Mouse (Mus musculus): ENCODE measurements around the gene Cblc. TPM values are rescaled to one million over a fixed set of nuclear protein-coding genes. Genes with fewer than 3 reads are reported as not detected.

The Cblc gene
- polyA plus RNA-seq, 1 experiment from 2014 or later, result 0.57 TPM

DNA sequence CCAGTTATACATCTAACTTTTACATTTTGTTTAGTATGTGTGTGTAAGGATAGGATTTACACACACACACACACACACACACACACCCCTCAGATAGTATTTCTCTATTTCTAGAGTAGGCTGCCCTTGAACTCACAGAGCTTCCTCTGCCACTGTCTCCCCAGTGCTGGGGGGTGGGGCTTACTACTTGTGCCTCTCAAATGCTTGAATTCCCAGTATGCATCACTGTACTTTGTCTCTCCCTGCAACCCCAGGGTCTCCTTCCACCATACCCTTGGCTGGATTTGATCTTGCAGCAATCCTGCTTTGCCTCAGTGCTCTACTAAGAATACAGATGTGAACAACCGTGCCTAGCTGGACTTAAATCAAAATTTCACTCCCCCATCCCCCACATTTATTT lies 42.5 kb downstream of the Cblc start:
- Histone ChIP-seq H3K27me3 (replicated peaks) (no peaks in the 10 kb centered on the region), H3K4me3 (no peak overlapping the region), H3K36me3 (replicated peaks) (no peaks in the 10 kb centered on the region), H3K9ac (no peak overlapping the region), H3K4me2 (no peak overlapping the region), H3K4me1 (peaks cover 6% of the 10 kb centered on the region; the same call in 1 of the 2 replicates), H3K27ac (no peak overlapping the region), H3K9me3 (no peaks in the 10 kb centered on the region)
- no peak for ATAC-seq (replicated peaks)
- 79% methylated on average over 1 of the region's 1 CpGs for WGBS

DNA sequence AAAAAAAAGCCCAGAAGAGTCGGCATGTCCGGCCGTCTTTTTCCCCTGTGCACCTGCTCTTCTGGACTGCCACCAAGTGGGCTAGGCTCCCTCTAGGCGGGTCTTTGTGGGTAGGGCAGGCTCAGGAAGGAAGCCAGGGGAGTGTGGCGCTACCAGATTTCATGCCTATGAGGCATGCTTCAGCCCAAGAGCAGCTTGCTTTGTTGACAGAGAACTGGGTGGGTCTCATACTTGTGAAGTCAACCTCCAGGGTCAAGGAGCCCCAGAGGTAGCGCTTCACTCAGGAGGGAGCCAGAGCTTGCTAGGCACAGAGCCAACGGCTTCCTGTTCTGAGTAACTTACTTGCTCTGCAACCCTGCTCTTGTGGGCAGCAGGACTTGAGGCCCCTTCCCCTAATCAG lies 43.0 kb downstream of the Cblc start:
- WGBS, result 71% methylated on average over 7 of the region's 7 CpGs
- Histone ChIP-seq H3K27me3 (replicated peaks) (no peaks in the 10 kb centered on the region), H3K9me3 (no peaks in the 10 kb centered on the region), H3K4me2 (no peak overlapping the region), H3K9ac (no peak overlapping the region), H3K27ac (no peak overlapping the region), H3K4me1 (peaks cover 8% of the 10 kb centered on the region), H3K4me3 (no peak overlapping the region), H3K36me3 (replicated peaks) (no peaks in the 10 kb centered on the region)
- ATAC-seq (replicated peaks), result no peak

DNA sequence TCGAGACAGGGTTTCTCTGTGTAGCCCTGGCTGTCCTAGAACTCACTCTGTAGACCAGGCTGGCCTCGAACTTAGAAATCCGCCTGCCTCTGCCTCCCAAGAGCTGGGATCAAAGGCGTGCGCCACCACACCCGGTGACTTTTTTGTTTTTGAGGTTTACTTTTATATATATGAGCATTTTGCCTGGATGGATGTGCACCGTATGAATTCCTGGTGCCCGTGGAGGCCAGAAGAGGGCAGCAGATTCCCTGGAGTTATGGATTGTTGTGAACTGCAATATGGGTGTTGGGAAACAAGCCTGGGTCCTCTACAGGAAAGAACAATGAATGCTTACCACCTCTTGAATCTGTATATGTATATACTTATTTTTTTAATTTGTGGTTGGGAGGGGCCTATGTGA lies 44.0 kb downstream of the Cblc start:
- 77% methylated on average over 8 of the region's 8 CpGs for WGBS

DNA sequence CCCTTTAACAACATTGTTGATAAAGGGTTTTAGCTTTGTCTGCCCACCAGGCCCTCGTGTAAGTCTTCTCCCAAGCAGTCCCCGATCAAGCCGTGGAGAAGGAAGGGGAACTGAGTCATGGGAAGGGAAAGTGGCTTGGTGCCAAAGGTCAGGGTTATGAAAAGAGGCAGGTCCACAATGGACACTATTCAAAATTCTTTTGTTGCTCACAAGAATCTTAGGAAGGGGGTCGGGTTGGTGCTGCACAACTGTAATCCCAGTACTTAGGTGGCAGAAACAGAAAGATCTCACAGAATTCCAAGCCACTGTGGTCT lies 45.6 kb downstream of the Cblc start:
- H3K27ac ChIP-seq, result no peak overlapping the region
- H3K9ac ChIP-seq, result no peak overlapping the region
- peaks cover 31% of the 10 kb centered on the region for H3K4me1 ChIP-seq
- ATAC-seq (replicated peaks), result no peak
- peak overlapping the region; percentile 83; the same call in 1 of the 2 replicates for H3K4me2 ChIP-seq
- no peaks in the 10 kb centered on the region for H3K27me3 ChIP-seq (replicated peaks)
- no peaks in the 10 kb centered on the region for H3K36me3 ChIP-seq (replicated peaks)
- no peaks in the 10 kb centered on the region for H3K9me3 ChIP-seq
- H3K4me3 ChIP-seq, result no peak overlapping the region
- 61% methylated on average over 4 of the region's 4 CpGs for WGBS

More for the DNA sequence above, 44.0 kb downstream of the Cblc start:
- Histone ChIP-seq H3K9ac (no peak overlapping the region), H3K9me3 (no peaks in the 10 kb centered on the region), H3K4me3 (no peak overlapping the region), H3K36me3 (replicated peaks) (no peaks in the 10 kb centered on the region), H3K27me3 (replicated peaks) (no peaks in the 10 kb centered on the region), H3K4me2 (no peak overlapping the region), H3K27ac (no peak overlapping the region), H3K4me1 (peaks cover 17% of the 10 kb centered on the region)
- no peak for ATAC-seq (replicated peaks)

DNA sequence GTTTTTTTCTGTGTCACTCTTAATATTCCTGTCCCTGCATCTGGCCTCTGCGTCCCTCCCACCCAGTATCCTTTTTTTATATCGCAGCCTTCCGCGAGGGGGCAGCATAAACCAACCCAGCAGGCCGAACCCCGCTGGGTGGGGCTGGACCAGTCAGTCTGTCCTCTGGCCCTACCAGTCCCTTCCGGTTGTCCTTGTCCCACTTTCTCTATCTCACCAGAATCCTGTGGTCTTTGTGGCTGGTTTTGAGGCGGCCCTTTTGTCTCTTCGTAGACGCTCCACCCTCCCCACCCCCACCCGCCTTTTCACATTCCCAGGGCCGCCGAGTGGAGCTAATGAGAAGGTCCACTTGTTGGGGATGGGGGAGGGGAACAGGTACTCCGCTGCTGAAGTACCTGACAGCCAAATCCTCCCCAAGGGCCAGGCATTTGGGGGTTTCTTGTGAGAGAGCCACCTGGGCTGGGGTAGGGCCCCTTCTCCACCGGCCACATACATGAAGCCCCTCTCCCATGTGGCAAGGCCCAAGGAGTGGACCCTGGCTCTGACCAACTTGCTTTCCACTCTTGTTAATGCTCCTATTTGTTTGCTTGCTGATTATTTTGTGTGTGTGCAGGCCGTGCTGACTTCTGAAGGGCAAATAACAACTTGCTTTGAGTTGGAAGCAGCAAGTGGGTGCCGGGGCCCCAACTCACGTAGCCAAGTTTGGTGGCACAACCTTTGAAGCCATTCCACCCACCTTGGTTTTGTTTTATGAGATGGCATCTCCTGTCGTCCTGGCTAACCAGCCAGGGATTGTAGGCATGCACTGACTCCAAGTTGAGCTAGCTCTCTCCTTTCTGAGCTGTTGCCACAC lies 46.2 kb downstream of the Cblc start, which contains the start of gene Nectin2:
Nectin2 (minus strand) TSS at position 267 of the 853 bp plus-strand sequence.
- Histone ChIP-seq H3K4me1 (peaks cover 31% of the 10 kb centered on the region), H3K27ac (peak within 1 kb of the TSS; percentile 87), H3K4me3 (peak within 1 kb of the TSS; percentile 95), H3K36me3 (replicated peaks) (no peaks in the 10 kb centered on the region), H3K27me3 (replicated peaks) (no peaks in the 10 kb centered on the region), H3K9me3 (no peaks in the 10 kb centered on the region), H3K9ac (peak within 1 kb of the TSS; percentile 97), H3K4me2 (peak within 1 kb of the TSS; percentile 83)
- 18% methylated on average over 19 of the region's 19 CpGs for WGBS
- ATAC-seq (replicated peaks), result peak; percentile 63

DNA sequence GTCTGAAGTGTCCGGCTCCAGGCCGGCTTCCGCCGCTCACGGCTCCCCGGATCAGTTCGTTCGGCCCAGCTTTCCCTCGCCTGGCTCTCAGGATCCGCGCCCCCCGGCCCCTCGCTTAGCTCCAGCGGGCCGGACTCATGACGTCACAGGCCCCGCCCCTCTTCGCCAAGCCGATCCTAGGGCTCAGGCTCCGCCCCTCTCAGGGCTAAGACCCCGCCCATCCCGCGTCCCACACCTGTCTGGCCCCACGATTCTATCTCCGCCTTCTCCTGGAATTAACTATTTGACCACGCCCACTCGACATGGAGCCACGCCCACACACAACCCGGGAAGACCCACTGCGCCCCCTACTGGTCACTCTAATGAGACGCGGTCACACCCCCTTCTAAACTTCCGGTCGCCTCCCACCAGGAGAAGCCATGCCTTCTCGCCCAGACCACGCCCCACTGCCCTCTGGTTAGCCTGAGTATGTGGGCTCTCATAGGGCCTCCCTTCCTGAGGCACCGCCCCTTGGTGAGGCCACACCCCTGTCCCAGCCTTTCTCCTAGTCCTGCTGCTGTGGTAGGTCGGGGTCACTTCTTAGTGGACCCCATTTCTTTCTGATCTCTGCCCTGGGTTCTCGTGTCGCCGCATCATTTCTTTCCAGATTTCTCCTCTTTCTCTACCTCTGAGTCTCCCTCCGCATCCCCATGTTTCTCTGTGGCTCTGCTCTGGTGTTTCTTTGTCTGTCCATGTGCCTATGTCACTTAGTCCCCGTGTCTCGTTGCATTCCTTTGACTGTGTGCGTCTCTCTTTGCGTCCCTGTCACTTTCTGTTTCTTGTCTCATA lies 47.0 kb downstream of the Cblc start:
- H3K36me3 ChIP-seq (replicated peaks), result no peaks in the 10 kb centered on the region
- H3K9ac ChIP-seq, result peak overlapping the region; percentile 97
- H3K4me1 ChIP-seq, result peaks cover 38% of the 10 kb centered on the region
- no peaks in the 10 kb centered on the region for H3K9me3 ChIP-seq
- under 1% methylated on average over 46 of the region's 46 CpGs for WGBS
- ATAC-seq (replicated peaks), result peak; percentile 95
- peak overlapping the region; percentile 87 for H3K27ac ChIP-seq
- H3K27me3 ChIP-seq (replicated peaks), result no peaks in the 10 kb centered on the region
- peak overlapping the region; percentile 95 for H3K4me3 ChIP-seq
- H3K4me2 ChIP-seq, result peak overlapping the region; percentile 83

DNA sequence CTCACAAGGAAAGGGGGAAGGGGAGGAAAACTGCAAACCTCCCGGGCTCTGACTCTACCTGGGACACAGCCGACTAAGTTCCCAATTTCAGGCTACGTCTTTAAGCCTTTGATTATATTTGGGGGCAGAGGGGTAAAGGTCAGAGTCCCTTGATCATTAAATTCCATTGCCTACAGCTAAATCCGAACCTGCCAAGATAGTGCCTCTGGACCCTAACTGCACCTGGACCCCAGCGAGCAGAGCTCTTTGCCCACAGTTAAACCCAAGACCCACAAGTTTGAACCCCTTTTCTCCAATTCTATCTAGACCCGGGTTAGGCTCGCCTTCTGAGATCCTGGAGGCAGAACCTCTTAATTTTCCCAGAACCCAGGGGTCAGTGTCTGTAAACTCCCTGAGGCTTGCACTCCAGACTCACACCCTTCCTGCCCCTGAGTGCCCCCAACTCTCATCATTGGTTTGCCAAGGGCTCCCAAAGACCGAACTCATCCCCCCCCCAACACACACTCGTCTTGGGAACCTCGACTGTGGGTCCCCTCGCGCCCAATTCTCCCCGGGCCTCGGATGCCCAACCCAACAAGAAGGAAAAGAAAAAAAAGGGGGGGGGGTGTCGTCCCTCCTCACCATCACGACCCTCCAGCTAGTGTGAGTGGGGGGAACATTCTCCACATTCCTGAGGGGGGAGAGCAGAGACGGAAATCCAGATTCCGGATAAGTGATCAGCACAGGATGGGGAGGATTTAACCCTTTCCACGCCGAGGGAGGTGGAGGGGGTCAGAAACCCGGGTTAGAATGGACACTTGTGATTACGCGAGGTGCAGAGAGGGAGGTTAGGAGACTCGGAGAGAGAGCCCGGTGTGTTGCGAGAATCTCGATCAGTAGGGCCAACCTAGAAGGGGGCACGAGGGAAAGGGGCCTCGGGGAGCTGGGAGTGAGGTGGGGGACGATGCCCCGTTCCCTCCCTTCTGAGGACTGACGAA lies 48.1 kb downstream of the Cblc start:
- H3K4me1 ChIP-seq, result peaks cover 38% of the 10 kb centered on the region
- H3K27me3 ChIP-seq (replicated peaks), result no peaks in the 10 kb centered on the region
- under 1% methylated on average over 32 of the region's 32 CpGs for WGBS
- peak overlapping the region; percentile 97 for H3K9ac ChIP-seq
- peak overlapping the region; percentile 87 for H3K27ac ChIP-seq
- H3K4me2 ChIP-seq, result peak overlapping the region; percentile 83
- peak; percentile 30 for ATAC-seq (replicated peaks)
- no peaks in the 10 kb centered on the region for H3K9me3 ChIP-seq
- peak overlapping the region; percentile 95 for H3K4me3 ChIP-seq
- 0 out of 2 replicates have a peak, but pooled peaks cover 1% of the 10 kb centered on the region for H3K36me3 ChIP-seq (replicated peaks)

DNA sequence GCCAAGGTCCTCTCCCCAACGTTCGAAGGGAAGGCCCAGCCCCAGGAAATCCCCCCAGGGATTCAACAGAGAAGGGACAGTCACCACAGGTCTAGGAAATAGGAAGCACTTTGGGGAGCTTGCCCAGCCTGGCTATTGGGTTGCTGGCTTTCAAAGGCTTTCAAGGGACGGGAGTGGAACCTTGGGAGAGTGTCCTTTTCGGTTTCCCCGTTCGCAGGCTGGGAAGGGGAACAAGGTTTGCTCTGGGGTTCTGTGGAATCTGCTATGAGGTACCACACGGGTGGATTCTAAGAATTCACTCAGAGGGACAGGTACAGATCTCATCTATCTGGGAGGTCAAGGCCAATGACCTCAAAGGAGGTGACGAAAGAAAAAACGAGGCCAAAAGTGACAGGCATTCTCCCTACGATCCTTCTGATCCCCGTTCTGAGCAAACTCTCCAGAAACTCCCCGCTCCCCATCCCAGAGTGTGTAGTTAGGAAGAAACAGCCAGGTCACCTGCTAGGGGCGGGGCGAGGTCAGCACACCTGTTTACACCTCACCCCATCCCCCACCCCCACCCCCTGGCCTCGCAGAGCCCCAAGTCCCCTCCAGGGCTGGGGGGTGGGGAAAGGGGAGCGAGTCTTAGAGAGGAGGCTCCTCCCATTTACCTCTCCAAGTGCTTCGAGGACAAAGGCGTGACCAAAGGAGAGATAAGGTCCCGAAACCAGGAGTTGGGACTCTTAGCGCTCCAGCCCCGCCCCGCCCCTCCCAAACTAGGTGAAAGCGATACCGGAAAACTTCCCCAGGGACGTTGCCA lies 49.0 kb downstream of the Cblc start:
- H3K9me3 ChIP-seq, result no peaks in the 10 kb centered on the region
- H3K36me3 ChIP-seq (replicated peaks), result 0 out of 2 replicates have a peak, but pooled peaks cover 6% of the 10 kb centered on the region
- H3K4me3 ChIP-seq, result peak overlapping the region; percentile 95
- H3K27ac ChIP-seq, result no peak overlapping the region
- peaks cover 38% of the 10 kb centered on the region for H3K4me1 ChIP-seq
- no peak for ATAC-seq (replicated peaks)
- peak overlapping the region; percentile 97 for H3K9ac ChIP-seq
- WGBS, result 5% methylated on average over 25 of the region's 25 CpGs
- no peaks in the 10 kb centered on the region for H3K27me3 ChIP-seq (replicated peaks)
- H3K4me2 ChIP-seq, result peak overlapping the region; percentile 83

DNA sequence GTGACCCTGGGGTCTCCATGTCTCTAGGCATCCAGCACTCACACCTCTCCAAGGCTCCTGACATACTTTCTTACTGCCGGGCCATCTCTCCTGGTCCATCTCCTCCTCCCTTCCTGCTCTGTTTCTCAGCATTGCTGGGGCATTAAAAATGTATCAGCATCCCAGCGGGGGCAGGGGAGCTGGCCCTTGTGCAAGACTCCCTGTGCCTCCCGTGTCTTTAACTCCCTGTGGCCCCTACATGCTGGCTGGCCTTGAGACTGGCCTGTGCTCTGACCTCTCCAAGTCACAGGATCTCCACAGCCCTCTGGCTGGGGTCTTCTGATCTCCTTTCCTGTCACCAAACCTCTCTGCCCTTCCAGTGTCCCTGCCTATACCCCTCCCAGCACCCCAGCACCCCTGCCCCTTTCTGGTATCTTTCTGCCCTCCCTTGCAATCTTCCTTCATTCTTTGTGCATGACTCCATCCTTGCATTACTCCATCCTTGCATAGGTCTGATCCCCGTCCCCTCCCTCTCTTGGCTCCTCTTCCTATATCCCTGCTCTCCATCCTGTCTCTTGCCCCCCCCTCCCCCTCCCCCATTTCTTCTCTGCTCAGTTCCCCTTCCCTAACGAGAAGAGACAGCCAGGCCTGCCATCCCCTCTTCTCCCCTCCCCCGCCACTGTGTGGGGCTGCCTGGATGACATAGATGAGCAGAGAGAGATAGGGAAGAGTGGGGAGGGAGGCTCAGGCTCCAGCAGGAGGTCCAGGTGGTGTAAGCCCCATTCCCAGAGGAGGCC lies 50.0 kb downstream of the Cblc start:
- 25% methylated on average over 6 of the region's 6 CpGs for WGBS
- Histone ChIP-seq H3K36me3 (replicated peaks) (0 out of 2 replicates have a peak, but pooled peaks cover 6% of the 10 kb centered on the region), H3K27me3 (replicated peaks) (no peaks in the 10 kb centered on the region), H3K27ac (no peak overlapping the region), H3K9me3 (no peaks in the 10 kb centered on the region), H3K4me2 (peak overlapping the region; percentile 83), H3K9ac (peak overlapping the region; percentile 16; the same call in 1 of the 2 replicates), H3K4me3 (peak overlapping the region; percentile 95; the same call in 1 of the 2 replicates), H3K4me1 (peaks cover 38% of the 10 kb centered on the region)
- ATAC-seq (replicated peaks), result no peak

DNA sequence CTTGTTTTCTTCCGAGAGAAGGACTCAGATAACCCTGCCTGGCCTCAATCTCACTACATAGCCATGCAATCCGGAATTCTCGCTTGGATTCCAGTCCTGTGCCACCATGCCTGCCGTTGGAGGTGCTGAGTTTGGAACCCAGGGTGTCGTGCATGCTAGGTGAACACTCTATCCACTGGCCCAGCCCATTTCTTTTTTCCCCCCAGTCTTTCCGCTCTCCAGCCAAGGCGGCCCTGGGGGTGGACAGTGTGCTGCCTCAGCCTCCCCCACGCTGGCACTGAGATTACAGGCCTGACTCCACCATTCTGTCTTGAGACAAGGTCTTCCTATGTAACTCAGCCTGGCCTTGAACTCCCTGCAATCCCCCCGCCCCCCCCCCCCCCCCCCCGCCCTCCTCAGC lies 50.6 kb downstream of the Cblc start:
- 88% methylated on average over 8 of the region's 10 CpGs for WGBS
- peaks cover 38% of the 10 kb centered on the region for H3K4me1 ChIP-seq
- ATAC-seq (replicated peaks), result no peak
- no peak overlapping the region for H3K4me3 ChIP-seq
- no peak overlapping the region for H3K4me2 ChIP-seq
- no peak overlapping the region for H3K27ac ChIP-seq
- H3K36me3 ChIP-seq (replicated peaks), result 0 out of 2 replicates have a peak, but pooled peaks cover 6% of the 10 kb centered on the region
- H3K9me3 ChIP-seq, result no peaks in the 10 kb centered on the region
- no peaks in the 10 kb centered on the region for H3K27me3 ChIP-seq (replicated peaks)
- no peak overlapping the region for H3K9ac ChIP-seq

All from midbrain, embryonic 15.5 days (tissue).